Mouse (Mus musculus) forebrain, embryonic 14.5 days (tissue): ENCODE data around the gene B3gat3. TPM values are rescaled to one million over a fixed set of nuclear protein-coding genes. Genes with fewer than 3 reads are reported as not detected.
A peak's percentile ranks its signal among the peaks of the same experiment; 100 is the strongest.

Experiments used
- ATAC-seq: fragments of 200-750 bp; cut with Nextera tagmentation; 2 replicates; pipeline ENCODE4 v1.8.0; 2017; ENCODE audit warnings: mild to moderate bottlenecking, moderate library complexity
- DNase-seq: peaks from one replicate; pipeline ENCODE4 v3.0.0-alpha.2; 2015; ENCODE audit warnings: low spot score
- H3K27ac ChIP-seq: fragments of 300-500 bp; sonication (generic); 2 replicates; pipeline ENCODE4 v1.5.1; 2014; ENCODE audit warnings: low read depth, mild to moderate bottlenecking, control low read depth, low read length, moderate library complexity
- H3K27me3 ChIP-seq: fragments of 300-500 bp; sonication (generic); replicated peaks from 2 replicates; pipeline ENCODE4 v1.6.1; 2014; ENCODE audit warnings: low read length, control low read depth, mixed read lengths; ENCODE audit not compliant: control insufficient read depth, insufficient read depth
- H3K36me3 ChIP-seq: fragments of 300-500 bp; sonication (generic); 2 replicates; pipeline ENCODE4 v1.6.1; 2014; ENCODE audit warnings: low read length, control low read depth; ENCODE audit not compliant: control insufficient read depth, insufficient read depth
- H3K4me1 ChIP-seq: fragments of 300-500 bp; sonication (generic); 2 replicates; pipeline ENCODE4 v1.6.1; 2014; ENCODE audit warnings: antibody characterized with exemption, low read length, control low read depth; ENCODE audit not compliant: control insufficient read depth, insufficient read depth
- H3K4me2 ChIP-seq: fragments of 300-500 bp; sonication (generic); 2 replicates; pipeline ENCODE4 v1.6.1; 2014; ENCODE audit warnings: mild to moderate bottlenecking, control low read depth, low read length
- H3K4me3 ChIP-seq: fragments of 300-500 bp; sonication (generic); 2 replicates; pipeline ENCODE4 v1.5.1; 2014; ENCODE audit warnings: low read depth, low read length, control low read depth
- H3K9ac ChIP-seq: fragments of 300-500 bp; sonication (generic); 2 replicates; pipeline ENCODE4 v1.6.1; 2014; ENCODE audit warnings: mild to moderate bottlenecking, low read length, control low read depth, moderate library complexity
- H3K9me3 ChIP-seq: fragments of 300-500 bp; sonication (generic); replicated peaks from 2 replicates; pipeline ENCODE4 v1.6.1; 2016; ENCODE audit warnings: low read length, control low read depth, mixed read lengths; ENCODE audit not compliant: control insufficient read depth
- WGBS: fragments of 180-500 bp; shearing (Covaris S2); extraction: QIAGEN DNeasy Blood & Tissue Kit; methylation state at CpG from one replicate; pipeline ENCODE4 v1.1.7; 2014; 5-methylcytosine and 5-hydroxymethylcytosine counted together
- polyA plus RNA-seq: library from polyadenylated mRNA; unstranded; fragments of >200 nt; fragmentation: Nextera tagmentation; extraction: Ambion mirVana; gene quantifications from 2 replicates; pipeline ENCODE4 v1.2.1, GENCODE M21; 2014

The B3gat3 gene
- polyA plus RNA-seq, 1 experiment from 2014 or later: 53.3 TPM

DNA sequence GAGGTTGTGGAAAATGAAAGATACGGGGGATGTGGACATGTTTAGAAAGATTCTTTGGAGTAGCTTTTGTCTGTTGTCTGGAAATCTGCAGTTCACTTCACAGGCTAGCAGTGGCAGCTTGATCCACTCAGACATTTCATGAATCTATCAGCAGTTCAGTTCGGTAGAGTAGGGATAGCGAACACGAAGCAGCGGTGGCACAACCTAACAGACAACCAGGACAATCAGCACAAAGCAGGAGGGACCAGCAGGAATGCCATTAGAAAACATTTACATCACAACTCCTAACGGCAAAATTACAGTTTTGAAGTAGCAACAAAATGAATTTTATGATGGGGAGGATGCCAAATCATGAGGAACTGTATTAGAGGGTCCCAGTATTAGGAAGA is 496 bp upstream of the B3gat3 start:
- WGBS: 76% methylated on average over 6 of the region's 6 CpGs
- DNase-seq: no peak
- ATAC-seq: no peak

DNA sequence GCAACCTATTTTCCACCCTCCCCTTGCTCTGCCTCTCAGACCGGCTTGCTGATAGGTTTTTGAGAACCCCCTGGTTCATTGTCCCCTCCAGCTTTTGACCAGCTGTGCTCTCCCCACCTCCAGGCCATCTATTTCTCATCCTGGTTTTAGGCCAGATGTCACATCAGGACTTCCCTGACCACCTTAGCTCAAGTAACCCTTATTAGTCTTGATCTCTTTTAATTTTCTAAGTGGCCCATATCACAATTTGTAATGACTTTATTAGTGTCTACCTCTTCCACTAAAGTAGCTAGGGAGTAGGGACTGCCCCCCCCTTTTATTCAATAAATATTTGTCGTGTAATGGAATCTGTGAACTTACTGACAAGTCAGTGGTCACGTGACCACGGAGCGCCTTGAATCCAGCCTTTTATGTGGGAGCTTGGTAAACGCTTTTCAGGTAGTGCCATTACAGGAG is 690 bp downstream of the B3gat3 start:
- H3K9me3 ChIP-seq: no peaks in the 10 kb centered on the region
- no peaks in the 10 kb centered on the region for H3K27me3 ChIP-seq
- ATAC-seq (no peak; the same call in 1 of the 2 replicates), DNase-seq (peak; percentile 66)
- peak overlapping the region; percentile 69 for H3K4me2 ChIP-seq
- H3K4me1 ChIP-seq: peaks cover 9% of the 10 kb centered on the region; the same call in 1 of the 2 replicates
- H3K4me3 ChIP-seq: peak overlapping the region; percentile 84
- H3K36me3 ChIP-seq: peaks cover 31% of the 10 kb centered on the region
- H3K9ac ChIP-seq: peak overlapping the region; percentile 88
- WGBS: 1% methylated on average over 6 of the region's 6 CpGs
- H3K27ac ChIP-seq: peak overlapping the region; percentile 77

More for the DNA sequence above, 496 bp upstream of the B3gat3 start:
- Histone ChIP-seq H3K4me3 (peak overlapping the region; percentile 84), H3K4me2 (peak overlapping the region; percentile 69), H3K9me3 (no peaks in the 10 kb centered on the region), H3K4me1 (peaks cover 9% of the 10 kb centered on the region; the same call in 1 of the 2 replicates), H3K27ac (0 out of 2 replicates have a peak overlapping the region, but pooled peaks have one; percentile 77), H3K27me3 (no peaks in the 10 kb centered on the region), H3K9ac (peak overlapping the region; percentile 88; the same call in 1 of the 2 replicates), H3K36me3 (peaks cover 35% of the 10 kb centered on the region)

DNA sequence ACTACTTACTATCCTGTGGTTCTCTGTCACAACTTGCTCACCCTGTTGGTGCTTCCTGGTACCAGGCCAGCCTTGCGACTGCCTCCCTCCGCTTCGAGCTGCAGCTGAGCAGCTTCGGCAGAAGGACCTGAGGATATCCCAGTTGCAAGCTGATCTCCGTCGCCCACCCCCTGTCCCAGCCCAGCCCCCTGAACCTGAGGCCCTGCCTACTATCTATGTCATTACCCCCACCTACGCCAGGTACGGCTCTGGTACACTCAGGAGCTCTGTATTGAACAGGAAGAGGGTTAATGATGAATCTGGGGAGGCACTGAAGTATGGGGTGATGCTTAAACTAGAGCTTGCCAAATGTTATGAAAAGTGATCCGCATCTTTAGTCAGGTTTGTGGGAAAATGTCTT is 1.6 kb downstream of the B3gat3 start:
- DNase-seq: no peak
- H3K36me3 ChIP-seq: peaks cover 31% of the 10 kb centered on the region
- H3K27ac ChIP-seq: no peak overlapping the region
- peaks cover 9% of the 10 kb centered on the region; the same call in 1 of the 2 replicates for H3K4me1 ChIP-seq
- H3K4me3 ChIP-seq: no peak overlapping the region
- H3K9ac ChIP-seq: no peak overlapping the region; the same call in 1 of the 2 replicates
- no peak for ATAC-seq
- H3K4me2 ChIP-seq: peak overlapping the region; percentile 69; the same call in 1 of the 2 replicates
- no peaks in the 10 kb centered on the region for H3K27me3 ChIP-seq
- WGBS: 81% methylated on average over 9 of the region's 9 CpGs
- H3K9me3 ChIP-seq: no peaks in the 10 kb centered on the region

DNA sequence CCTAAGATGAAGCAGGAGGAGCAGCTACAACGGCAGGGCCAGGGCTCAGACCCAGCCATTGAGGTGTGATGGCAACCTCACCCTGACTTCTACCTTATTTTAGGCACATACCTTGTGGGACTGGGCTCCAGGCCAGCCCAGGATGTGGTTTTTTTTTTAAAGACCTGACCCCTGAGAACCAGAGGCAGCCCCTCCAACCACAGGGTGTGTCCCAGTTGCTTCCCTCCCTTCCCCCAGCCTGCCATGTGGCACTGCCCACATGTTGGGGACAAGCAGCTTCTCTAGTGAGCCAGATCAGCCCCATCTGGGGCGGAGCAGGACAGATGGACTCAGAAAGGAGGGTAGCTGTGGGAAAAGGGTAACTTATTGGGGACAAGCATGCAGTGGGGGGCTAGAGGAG is 6.6 kb downstream of the B3gat3 start:
- Histone ChIP-seq H3K9me3 (no peaks in the 10 kb centered on the region), H3K36me3 (peaks cover 40% of the 10 kb centered on the region), H3K4me1 (peaks cover 1% of the 10 kb centered on the region; the same call in 1 of the 2 replicates), H3K4me2 (no peak overlapping the region), H3K9ac (no peak overlapping the region), H3K27me3 (no peaks in the 10 kb centered on the region), H3K4me3 (no peak overlapping the region), H3K27ac (no peak overlapping the region)
- DNase-seq (no peak), ATAC-seq (no peak)
- 94% methylated on average over 2 of the region's 2 CpGs for WGBS

DNA sequence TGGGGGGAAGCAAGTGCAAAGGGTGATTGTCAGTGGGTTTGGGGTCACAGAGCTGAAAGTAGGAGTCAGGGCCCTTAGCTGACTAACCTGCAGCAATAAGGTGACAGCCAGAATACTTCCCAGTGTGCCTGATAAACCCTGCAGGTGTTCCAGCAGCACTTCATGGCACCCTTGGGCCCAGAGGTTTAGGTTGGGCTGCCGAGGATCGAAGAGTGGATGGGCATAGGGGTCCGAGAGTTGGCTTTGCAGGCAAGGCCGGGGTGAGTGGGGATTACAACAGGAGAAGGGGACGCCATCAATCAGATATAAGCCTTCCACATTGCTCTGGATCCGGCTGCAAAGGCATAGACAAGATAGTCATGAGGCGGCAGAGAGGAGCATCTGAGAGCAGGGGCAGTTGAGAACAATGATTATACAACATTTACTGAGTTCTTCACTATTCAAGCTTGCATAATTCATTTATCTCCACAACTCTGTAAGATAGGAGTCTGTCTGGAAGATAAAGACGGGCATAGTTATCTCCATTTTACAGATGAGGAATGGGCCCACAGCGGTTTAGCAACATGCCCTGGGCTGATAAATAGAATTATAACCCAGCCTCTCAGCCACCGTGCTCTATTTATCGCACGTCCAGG is 7.8 kb downstream of the B3gat3 start:
- DNase-seq: no peak
- no peak overlapping the region for H3K27ac ChIP-seq
- no peaks in the 10 kb centered on the region for H3K27me3 ChIP-seq
- H3K9me3 ChIP-seq: no peaks in the 10 kb centered on the region
- no peaks in the 10 kb centered on the region; the same call in 1 of the 2 replicates for H3K4me1 ChIP-seq
- H3K36me3 ChIP-seq: peaks cover 36% of the 10 kb centered on the region
- no peak overlapping the region for H3K4me2 ChIP-seq
- H3K4me3 ChIP-seq: no peak overlapping the region
- 94% methylated on average over 12 of the region's 12 CpGs for WGBS
- no peak for ATAC-seq
- H3K9ac ChIP-seq: no peak overlapping the region

DNA sequence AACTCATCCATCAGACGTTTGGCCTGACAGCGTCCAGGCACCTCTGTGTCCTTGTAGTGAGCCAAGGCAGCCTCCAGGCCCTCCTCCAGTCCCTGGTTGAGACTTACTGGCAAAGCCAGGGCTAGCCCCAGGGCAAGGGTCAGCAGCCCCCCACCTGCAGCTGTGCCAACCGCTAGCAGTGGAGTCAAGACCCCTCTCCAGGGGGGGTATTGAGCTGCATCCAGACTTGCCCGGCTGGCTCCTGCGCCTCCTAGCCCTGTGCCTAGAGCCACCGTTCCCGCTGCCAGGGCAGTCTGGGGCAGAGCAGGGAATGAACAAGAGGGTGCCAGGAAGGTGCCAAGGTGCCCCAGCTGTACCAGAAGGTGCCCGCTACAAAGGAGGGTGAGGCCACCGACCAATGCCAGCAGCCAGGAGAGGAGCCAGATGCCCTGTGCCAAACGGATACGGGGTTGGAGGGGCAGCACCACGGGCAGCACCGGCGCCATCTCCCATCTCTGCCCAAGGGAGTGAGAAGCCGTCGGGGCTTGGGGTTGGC is 8.6 kb downstream of the B3gat3 start:
- 15% methylated on average over 16 of the region's 16 CpGs for WGBS
- Histone ChIP-seq H3K4me2 (peak overlapping the region; percentile 73), H3K9ac (peak overlapping the region; percentile 68), H3K9me3 (no peaks in the 10 kb centered on the region), H3K27me3 (no peaks in the 10 kb centered on the region), H3K4me3 (peak overlapping the region; percentile 48), H3K4me1 (no peaks in the 10 kb centered on the region; the same call in 1 of the 2 replicates), H3K27ac (no peak overlapping the region), H3K36me3 (peaks cover 31% of the 10 kb centered on the region)
- ATAC-seq (peak; percentile 27), DNase-seq (no peak)

DNA sequence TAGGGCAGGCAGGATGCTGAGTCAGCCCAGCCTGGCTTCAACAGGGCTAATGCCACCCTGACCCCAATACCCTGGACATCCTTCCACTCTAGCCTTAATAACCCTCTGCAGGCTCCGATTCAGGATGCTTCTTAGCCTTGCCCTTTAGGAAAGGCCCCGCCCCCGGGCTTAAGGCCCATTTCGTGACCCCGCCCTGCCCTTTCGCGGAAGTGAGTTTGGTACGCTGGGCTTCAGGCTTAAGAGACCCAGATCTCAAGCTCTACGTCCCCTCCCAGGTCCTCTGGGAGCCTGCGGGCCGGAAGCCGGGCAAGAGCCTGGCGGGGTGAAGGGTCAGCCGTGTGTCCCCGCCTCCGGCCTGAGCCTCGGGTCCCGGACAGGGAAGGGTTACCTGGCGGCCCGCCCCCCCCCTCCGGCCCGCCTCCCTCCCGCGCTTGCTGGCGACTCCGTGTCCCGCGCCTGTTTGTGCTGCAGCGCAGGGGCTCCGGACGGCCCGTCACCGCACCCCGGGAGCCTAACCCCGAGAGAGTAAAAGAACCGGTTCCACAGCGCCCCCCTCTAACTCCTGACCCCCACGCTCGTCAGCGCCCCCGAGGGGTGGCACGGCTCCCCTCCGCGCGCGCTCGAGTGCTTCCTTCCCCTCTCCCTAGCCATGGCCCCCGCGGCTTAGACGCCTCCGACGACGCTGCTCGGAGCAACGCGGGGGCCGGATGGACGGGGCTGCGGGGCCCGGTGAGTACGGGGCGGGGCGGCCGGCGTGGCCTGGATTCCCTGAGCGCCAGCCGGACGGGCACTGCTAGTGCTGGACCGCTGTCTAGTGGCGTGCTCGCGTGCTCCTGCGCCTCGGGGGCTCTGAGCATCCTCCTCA is 9.3 kb downstream of the B3gat3 start, which contains the start of the genes Rom1 and Eml3:
Rom1 (minus strand) TSS at position 133 of the 865 bp plus-strand sequence.
Eml3 (plus strand) TSS at position 329 of the 865 bp plus-strand sequence.
- no peaks in the 10 kb centered on the region for H3K27me3 ChIP-seq
- peak within 1 kb of the TSS; percentile 73 for H3K4me2 ChIP-seq
- ATAC-seq (peak; percentile 72), DNase-seq (peak; percentile 44)
- under 1% methylated on average over 68 of the region's 74 CpGs for WGBS
- no peaks in the 10 kb centered on the region for H3K9me3 ChIP-seq
- no peak within 1 kb of the TSS for H3K27ac ChIP-seq
- peak within 1 kb of the TSS; percentile 68 for H3K9ac ChIP-seq
- H3K36me3 ChIP-seq: peaks cover 29% of the 10 kb centered on the region
- H3K4me3 ChIP-seq: peak within 1 kb of the TSS; percentile 48
- H3K4me1 ChIP-seq: no peaks in the 10 kb centered on the region; the same call in 1 of the 2 replicates

DNA sequence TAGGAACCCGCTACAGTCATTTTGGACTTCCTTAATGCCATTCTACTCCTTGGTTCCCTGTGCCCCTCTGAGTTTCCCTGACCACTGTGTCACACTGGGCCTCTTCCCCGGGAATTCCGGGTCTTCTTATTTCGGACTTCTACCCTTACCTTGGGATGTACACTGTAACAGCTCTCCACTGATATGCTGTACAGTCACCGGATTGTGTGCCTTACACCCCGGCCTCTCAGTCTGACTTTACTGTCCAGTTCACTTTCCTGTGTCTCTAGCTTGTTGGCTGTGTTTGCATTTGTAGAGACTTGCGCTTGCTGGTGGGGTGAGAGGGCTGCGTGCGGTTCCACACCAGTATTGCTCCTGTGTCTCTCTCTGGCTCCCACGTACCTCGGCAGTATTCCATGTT is 9.9 kb downstream of the B3gat3 start:
- no peaks in the 10 kb centered on the region for H3K9me3 ChIP-seq
- H3K4me3 ChIP-seq: peak overlapping the region; percentile 48
- no peaks in the 10 kb centered on the region for H3K27me3 ChIP-seq
- no peaks in the 10 kb centered on the region; the same call in 1 of the 2 replicates for H3K4me1 ChIP-seq
- peaks cover 29% of the 10 kb centered on the region for H3K36me3 ChIP-seq
- 14% methylated on average over 11 of the region's 11 CpGs for WGBS
- ATAC-seq: no peak
- no peak for DNase-seq
- peak overlapping the region; percentile 73 for H3K4me2 ChIP-seq
- H3K9ac ChIP-seq: peak overlapping the region; percentile 68
- no peak overlapping the region for H3K27ac ChIP-seq
